Mouse (Mus musculus) urinary bladder, postnatal 14 days (tissue): ENCODE results near the gene P4hb.
A peak's percentile ranks its signal among the peaks of the same experiment; 100 is the strongest.
"Not testable (repeated sequence)": the region's sequence is repeated elsewhere in the genome, so short reads cannot be mapped to it uniquely, and the experiment has no call there.

Source experiments
- DNase-seq: peaks from one replicate; pipeline ENCODE4 v3.0.0; 2021; ENCODE audit warnings: low spot score

Gene P4hb

GRCm38 (mm10) chr11:120538955-120539284 is 34.1 kb downstream of the P4hb start:
- DNase-seq, result no peak

DNA sequence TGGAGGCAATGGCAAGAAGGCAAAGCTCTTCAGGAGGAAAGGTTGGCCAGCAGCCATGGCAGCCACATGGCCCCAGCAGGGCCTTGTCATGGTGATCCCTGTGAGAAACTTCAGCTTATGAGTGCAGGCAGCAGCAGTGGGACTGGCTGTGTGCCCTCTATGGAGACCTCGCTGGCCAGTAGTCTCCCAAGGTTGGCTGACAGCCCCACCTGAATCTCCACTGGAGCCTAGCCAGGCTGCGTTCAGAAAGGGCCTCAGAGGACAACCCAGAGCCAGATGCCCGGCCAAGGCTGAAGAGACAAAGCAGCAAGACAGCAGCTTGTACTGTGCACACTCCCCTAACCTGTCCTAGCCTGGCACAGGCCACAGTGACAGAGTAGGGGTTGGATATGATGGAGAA is 34.6 kb downstream of the P4hb start:
- DNase-seq, result peak; percentile 40

DNA sequence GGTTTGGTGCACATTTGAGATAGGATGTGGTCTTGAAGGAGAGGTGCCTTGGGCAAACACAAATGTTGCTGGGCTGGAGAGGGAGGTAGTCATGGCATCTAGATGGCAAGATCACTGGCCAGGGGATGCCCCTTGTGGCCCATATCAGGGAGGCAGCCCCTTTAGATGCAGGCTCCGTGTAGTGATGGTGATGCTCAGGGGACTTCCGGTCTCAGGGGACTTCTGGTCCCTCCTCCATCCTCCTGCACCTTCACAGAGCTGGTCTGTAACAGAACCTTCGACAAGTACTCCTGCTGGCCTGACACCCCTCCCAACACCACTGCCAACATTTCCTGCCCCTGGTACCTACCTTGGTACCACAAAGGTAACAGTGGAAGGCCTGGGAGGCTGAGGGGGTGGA is 37.2 kb downstream of the P4hb start:
- DNase-seq, result no peak

- no peak for DNase-seq
Measured at GRCm38 (mm10) chr11:120535145-120535544, 37.9 kb downstream of the P4hb start.

DNA sequence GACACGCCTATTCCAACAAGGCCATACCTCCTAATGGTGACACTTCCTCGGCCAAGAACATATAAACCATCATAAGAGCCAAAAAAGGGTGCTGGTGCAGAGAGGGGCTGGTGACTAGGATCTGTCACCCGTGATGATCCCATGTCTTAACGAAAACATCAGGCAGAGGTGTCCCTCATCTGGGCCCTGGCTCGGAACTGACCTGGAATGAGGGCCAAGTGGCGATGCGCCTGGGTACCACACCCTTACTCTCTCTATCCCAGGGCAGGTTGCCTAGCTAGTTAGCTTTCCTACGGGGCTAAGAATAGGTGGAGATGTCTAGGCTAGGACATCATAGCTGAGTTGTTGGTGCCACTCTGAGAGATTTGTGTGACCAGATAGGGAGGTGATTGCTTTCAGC is 39.0 kb downstream of the P4hb start:
- no peak for DNase-seq

- no peak for DNase-seq
Measured at GRCm38 (mm10) chr11:120531646-120532045, 41.4 kb downstream of the P4hb start.

DNA sequence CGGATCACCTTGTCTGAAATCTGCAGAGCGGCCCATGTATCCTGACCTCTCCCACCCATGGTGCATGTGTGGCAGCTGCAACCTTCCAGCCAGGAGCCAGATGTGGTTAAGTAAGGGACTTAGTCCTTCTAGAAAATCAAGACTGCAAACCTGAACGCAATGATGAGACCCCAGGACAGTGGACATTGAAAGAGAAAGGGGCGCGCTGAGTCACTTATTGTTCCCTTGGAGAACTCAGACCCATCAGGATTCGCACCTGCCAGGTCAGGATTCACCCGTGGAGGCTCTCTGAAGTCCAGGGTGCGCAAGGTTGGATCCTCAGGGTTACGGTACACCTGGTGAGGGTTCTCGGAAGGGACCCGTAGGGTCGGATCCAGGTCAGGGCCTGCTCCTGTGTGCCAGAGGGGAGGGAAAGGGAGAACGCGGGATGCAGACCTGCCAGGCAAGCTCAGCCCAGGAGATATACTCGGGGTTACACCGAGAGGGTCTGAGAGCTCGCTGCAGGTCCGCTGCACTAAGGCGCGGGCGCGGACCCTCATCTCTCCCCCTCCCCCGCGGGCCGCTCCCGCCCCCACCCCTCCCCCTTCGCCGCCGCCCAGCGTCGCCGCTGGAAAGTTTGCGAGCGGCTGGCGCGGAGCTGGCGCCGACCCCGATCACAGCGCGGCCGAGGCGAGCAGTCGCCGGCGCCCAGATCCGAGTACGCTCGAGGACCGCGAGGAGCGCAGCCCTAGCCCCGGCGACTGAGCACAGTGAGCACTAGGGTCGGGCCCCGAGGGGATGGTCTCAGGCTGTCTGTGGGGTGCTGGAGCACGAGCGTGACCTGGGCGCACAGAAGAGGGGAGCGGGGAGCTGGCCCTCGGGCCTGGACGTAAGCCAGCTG is 42.7 kb downstream of the P4hb start, which contains the start of gene Gcgr:
Gene Gcgr, plus strand, starts transcription at position 615 of the 880 bp plus-strand sequence.
- no peak for DNase-seq

- no peak for DNase-seq
Measured at GRCm38 (mm10) chr11:120528903-120529302, 44.1 kb downstream of the P4hb start.

GRCm38 (mm10) chr11:120527690-120528354 is 45.2 kb downstream of the P4hb start:
- no peak for DNase-seq

DNA sequence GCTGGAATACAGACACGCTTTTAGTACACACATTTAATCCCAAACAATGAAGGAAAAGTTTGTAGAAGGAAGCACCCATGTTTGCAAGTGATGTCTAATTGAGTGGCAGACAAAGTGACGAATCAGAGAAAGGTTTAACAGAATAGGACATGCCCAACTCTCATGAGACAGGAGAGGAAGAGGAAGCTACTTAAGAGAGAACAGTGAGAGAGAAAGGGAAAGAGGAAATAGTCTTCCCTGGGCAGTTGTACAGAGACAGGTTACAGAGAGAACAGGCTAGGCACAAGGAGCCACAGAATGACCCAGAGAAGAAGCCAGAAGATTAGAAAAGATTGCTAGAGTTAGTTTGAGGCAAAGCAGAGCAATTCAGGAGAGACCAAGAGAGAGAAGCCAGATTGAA is 47.1 kb downstream of the P4hb start:
- DNase-seq, result no peak

- no peak for DNase-seq
Measured at GRCm38 (mm10) chr11:120522581-120522980, 50.5 kb downstream of the P4hb start.

DNA sequence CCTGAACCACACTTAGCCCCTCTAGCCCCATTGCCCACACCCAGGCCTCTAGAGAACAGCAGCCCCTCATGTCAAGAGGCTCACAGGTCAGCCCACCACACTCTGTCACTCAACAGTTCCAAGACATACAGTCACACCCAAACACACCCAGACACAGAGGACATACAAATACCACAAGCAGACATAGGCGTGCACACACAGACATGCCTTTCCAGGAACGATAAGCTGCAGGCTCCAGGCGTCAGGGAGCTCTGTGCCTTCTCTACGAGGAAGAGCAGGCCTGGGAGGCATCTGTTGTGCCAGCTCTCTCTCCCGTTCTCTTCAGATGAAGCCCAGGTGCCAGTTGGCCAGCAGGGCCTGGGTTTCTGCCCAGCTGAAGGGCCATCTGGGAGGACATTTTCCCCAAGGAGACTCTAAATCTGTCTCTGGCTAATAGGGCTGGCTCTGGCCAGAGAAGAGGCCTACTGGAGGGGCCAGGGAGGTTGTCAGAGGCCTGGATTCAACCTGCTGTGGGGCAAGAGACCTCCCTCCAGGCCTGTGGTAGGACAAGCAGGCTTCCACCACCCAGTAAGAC is 52.0 kb downstream of the P4hb start:
- no peak for DNase-seq

GRCm38 (mm10) chr11:120520498-120520897 is 52.6 kb downstream of the P4hb start:
- no peak for DNase-seq

DNA sequence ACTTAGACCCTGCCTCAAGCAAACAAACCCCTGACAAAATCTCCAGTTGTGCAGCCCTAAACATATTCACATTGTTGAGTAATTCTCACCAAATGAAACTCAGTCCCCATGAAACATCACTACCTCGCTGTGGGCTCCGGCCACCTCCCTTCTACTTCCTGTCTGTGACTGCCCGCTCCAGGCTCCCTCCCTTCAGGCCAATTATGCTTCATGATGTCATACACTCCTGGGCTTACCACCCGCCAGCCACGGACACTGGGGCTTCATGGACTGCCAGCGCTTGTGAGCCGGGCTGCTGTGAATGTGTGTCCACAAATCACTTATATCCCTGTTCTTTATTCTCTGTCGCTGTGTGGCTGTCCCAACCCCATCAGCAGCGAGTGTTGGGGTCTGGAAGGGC is 53.3 kb downstream of the P4hb start:
- DNase-seq, result peak; percentile 39

DNA sequence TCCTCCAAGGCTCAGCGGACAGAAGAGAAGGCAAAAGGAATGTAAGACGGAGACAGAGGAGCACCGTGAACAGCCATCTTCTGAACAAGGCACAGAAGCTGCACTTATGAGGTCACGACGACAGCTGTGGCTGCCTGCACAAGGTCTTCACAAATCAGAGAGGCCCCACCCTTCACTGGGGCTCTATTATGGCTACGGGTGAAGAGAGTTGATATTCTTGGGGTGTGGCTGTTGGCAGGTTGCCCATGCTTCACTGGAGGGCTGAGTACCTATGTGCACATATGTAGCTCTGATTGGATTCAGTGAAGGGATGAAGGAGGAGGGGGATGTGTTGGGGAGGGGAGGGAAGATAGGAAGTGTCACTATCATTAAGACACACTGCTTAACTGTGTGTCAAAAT is 54.5 kb downstream of the P4hb start:
- DNase-seq, result no peak

DNA sequence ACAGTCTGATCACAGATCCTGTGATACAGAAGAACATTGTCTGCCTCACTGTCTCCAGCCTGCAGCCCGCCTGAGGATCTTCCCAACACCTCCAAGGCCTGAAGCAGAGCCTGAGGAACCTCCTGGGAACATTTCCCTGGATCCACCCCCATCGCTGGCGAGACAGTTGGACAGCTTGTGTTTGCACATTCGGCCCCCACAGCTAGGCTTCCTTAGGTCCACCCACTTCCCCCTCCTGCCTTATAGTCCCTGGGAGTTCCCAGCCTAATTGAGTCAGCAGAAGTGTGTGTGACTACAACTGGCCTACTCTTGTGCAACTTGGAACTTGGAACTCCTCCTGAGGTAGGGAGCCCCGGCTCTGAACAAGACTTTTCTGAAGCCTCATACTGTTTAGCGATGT is 55.0 kb downstream of the P4hb start:
- DNase-seq, result peak; percentile 61

- no peak for DNase-seq
Measured at GRCm38 (mm10) chr11:120517147-120517546, 55.9 kb downstream of the P4hb start.

DNA sequence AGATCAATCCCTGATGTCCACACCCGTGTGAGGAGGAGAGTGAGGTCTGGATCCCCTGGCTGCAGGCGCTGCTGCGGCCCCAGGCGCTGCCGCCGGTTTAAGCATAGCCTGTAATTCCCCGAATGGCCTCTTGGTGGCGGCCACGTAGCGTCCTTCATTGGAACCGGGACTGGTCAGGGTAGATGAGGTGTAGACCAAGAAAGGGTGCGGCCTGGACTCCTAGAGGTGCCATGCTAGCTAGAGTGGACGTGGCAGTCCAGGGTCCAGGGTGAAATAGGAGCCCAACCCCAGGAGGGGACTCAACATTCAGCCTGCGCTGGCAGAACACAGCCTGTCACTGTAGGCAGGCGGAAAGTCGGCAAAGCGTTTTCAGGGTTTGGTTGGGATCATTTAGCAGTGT is 57.4 kb downstream of the P4hb start:
- DNase-seq, result peak; percentile 93

- DNase-seq, result not testable (repeated sequence)
Measured at GRCm38 (mm10) chr11:120514262-120514661, 58.8 kb downstream of the P4hb start.

DNA sequence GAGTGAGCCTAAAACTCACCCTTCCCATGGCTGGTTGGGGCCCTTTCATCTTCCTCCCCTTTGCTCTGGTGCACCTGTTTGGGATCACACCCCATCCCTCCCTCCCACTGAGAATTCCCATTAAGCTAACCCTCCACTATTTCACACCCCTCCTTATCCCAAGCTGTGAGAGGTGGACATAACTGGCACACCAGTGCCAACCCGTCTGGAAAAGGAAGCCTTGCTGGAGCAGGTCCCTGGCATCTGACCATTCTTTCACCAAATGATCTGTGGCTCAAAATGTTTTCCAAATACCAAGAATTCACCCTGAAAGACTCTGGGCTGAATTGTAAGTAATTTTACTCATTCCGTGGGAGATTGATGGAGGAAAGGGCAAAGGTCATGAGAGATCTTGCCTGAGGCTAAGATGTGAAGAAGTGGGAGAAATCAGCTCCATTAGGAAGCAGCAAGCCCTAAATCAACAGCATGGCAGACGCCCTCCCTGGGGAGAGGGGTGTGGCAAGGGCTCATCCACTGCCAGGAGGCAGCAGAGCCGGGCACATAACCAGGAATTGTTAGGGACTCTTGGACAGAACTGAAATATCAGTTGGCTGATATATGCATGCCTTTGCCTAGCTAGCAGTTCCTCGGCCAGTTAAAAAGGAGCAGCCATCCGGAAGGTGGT is 60.1 kb downstream of the P4hb start:
- DNase-seq, result no peak

GRCm38 (mm10) chr11:120510375-120511030 is 62.5 kb downstream of the P4hb start:
- no peak for DNase-seq
